ENCODE assay signal across 15 mouse cellular contexts in the genomic region with DNA sequence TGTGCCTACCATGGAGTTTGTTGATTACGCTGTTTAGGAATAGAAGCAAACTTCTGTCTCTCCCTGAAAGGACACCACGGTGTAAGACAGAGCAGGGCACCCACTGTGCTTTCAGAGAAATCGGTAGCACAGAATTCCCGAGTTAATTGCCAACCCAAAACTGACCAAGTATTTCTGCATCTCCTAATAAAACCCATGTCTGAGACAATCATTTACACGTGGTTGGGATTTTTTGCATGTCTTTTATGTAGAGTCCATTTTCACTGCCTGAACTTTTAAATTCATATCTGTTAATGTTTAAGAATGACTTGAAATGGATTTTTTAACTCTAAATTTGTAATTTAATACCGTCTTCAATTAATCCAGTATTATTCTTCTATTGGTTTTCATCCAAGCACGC.
"Had no signal": no experiment of that assay in that cellular context is flagged by ENCODE, and none has a peak within 500 bp of the region (broad histone marks: within the 10 kb centered on the region; RNA-seq: fewer than 3 reads in every experiment).

No protein-coding gene starts in this region.

- H3K4me1 ChIP-seq: neural tube, embryonic 15.5 days; stomach, embryonic 15.5 days had no signal

- H3K36me3 ChIP-seq: neural tube, embryonic 15.5 days; stomach, embryonic 15.5 days had no signal

- H3K9ac ChIP-seq: neural tube, embryonic 15.5 days; stomach, embryonic 15.5 days had no signal

- H3K4me3 ChIP-seq: neural tube, embryonic 15.5 days; stomach, embryonic 15.5 days had no signal

- H3K27ac ChIP-seq: neural tube, embryonic 15.5 days; stomach, embryonic 15.5 days; stomach, postnatal 0 days had no signal

- DNase-seq: retina, postnatal 1 day; right cerebral cortex, adult 18-20 months; right cerebral cortex, postnatal 14 days; right cerebral cortex, postnatal 25 days; right cerebral cortex, postnatal 4 days; spleen, adult 18-20 months; thymus, adult 18-20 months; thymus, adult 2 months; thymus, postnatal 14 days; thymus, postnatal 25 days; thymus, postnatal 36 days; thymus, postnatal 4 days had no signal

- H3K27me3 ChIP-seq: neural tube, embryonic 15.5 days; stomach, embryonic 15.5 days had no signal
